Mouse (Mus musculus) cerebellum, adult 2 months (tissue): ENCODE data around the gene Iqcb1.

ENCODE experiments used
- CTCF ChIP-seq: fragments of 200-500 bp; IDR thresholded peaks from 2 replicates; pipeline ENCODE4 v1.5.1; 2011; ENCODE audit warnings: low read depth, mild to moderate bottlenecking, control low read depth, low read length, moderate library complexity, borderline replicate concordance; ENCODE audit not compliant: insufficient read depth
- POLR2A ChIP-seq: fragments of 200-500 bp; IDR thresholded peaks from 2 replicates; pipeline ENCODE4 v1.6.1; 2011; ENCODE audit warnings: low read length, control low read depth, borderline replicate concordance; ENCODE audit not compliant: insufficient read depth

- TF ChIP-seq CTCF (no peak), POLR2A (no peak)
Measured at GRCm38 (mm10) chr16:36820747-36821146, 7.4 kb upstream of the Iqcb1 start.
